In the genomic region with DNA sequence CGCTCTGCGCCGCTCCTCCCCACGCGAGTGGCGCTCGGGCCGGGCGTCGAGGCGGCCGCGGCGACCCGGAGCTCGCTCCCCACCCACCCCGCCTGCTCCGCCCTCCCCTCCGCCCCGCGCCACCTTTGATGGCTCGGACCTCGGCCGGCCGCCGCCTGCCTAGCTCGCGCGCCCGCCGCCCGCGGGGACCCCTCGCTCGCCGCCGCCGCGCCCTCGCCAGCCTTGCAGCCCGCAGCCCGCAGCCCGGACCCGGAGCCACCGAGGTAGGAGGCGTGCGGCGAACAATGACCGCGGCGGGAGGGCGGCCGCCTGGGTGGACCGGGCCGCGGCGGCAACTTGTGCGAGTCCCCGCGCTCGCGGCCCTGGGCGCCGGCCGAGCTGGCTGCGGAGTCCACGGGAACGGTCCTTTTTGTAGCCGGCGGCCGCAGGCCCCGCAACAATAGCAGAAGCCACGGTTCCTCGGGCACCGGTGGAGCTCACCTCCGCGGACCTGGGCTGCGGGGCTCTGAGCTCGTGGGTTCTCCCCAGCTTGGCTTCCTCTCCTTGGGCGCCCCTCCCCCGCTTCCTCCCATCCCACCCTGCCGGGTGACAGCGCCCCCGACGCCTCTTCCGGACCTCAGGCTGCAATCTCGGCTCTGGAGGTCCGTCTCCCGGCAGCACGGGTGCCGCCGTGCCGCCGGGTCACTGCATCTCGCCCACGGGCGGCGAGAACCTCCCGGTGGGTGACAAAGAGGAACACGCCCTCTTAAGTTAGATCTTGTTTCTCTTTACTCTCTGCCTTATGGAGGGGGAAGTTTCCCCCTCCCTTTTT, we compare ENCODE assay signal across 8 mouse cellular contexts. TPM values are rescaled to one million over a fixed set of nuclear protein-coding genes. Genes with fewer than 3 reads are reported as not detected.
DNase-seq lines count a peak whose midpoint lies in the region; ATAC-seq and TF ChIP-seq lines count a peak whose summit lies in the region.

No protein-coding gene starts in this region.

- intact Hi-C loops in heart, adult 2 months (cut with DNase I), result loop anchor here (1.0 to 5.0 kb wide), 3 partner anchors 71 to 204 kb away; no protein-coding TSS in a partner anchor

- TF ChIP-seq POLR2A in testis, adult 2 months (IDR thresholded peaks at IDR 0.05; ENCODE audit: control insufficient read depth, low read depth, low read length), result no peak
- TF ChIP-seq POLR2A in cortical plate, adult 2 months (IDR thresholded peaks at IDR 0.05; ENCODE audit: extremely low read depth, insufficient read depth, low read length), result no peak
- TF ChIP-seq POLR2A in heart, adult 2 months (IDR thresholded peaks at IDR 0.05; ENCODE audit: insufficient read depth, low read depth, low read length), result peak; percentile 27; the same call in 1 of the 2 replicates

- H3K4me2 ChIP-seq in intestine, postnatal 0 days (replicated peaks; ENCODE audit: low read depth), result peak overlapping the region; percentile 91
- H3K4me2 ChIP-seq in liver, embryonic 12.5 days, result peak overlapping the region; percentile 71

- no peak for TF ChIP-seq EP300 in heart, adult 2 months (IDR thresholded peaks at IDR 0.05; ENCODE audit: insufficient read depth, low read depth, low read length)

- peaks cover 6% of the 10 kb centered on the region for H3K27me3 ChIP-seq in testis, adult 2 months (ENCODE audit: control insufficient read depth, insufficient read depth, low read length)
- H3K27me3 ChIP-seq in heart, adult 2 months (ENCODE audit: control insufficient read depth, insufficient read depth, low read length), result no peaks in the 10 kb centered on the region
- no peaks in the 10 kb centered on the region for H3K27me3 ChIP-seq in intestine, postnatal 0 days (replicated peaks; ENCODE audit: control insufficient read depth, insufficient read depth, low read length)
- peaks cover 66% of the 10 kb centered on the region for H3K27me3 ChIP-seq in liver, embryonic 12.5 days (replicated peaks)

- ATAC-seq in intestine, postnatal 0 days, result peak; percentile 35
- ATAC-seq in liver, embryonic 12.5 days, result peak; percentile 70

- no peak for DNase-seq in testis, postnatal 14 days (ENCODE audit: low spot score)
- peak; percentile 73 to 76 for DNase-seq in heart, adult 2 months
- peak; percentile 34 for DNase-seq in naive thymus-derived CD4-positive, alpha-beta T cell, adult 2 months (ENCODE audit: low read depth)
- peak; percentile 34 for DNase-seq in thymus, adult 18-20 months

- H3K36me3 ChIP-seq in testis, adult 2 months (ENCODE audit: control insufficient read depth, insufficient read depth, low read length), result no peaks in the 10 kb centered on the region
- no peaks in the 10 kb centered on the region for H3K36me3 ChIP-seq in heart, adult 2 months (ENCODE audit: control insufficient read depth, insufficient read depth, low read length)
- no peaks in the 10 kb centered on the region for H3K36me3 ChIP-seq in intestine, postnatal 0 days (ENCODE audit: control insufficient read depth, insufficient read depth)
- H3K36me3 ChIP-seq in liver, embryonic 12.5 days, result no peaks in the 10 kb centered on the region

- H3K79me2 ChIP-seq in heart, adult 2 months (replicated peaks; ENCODE audit: control insufficient read depth, insufficient read depth, low read length), result no peaks in the 10 kb centered on the region

- H3K27ac ChIP-seq in testis, adult 2 months (ENCODE audit: control insufficient read depth, insufficient read depth, low read depth, low read length), result no peak overlapping the region
- H3K27ac ChIP-seq in cortical plate, adult 2 months (ENCODE audit: insufficient read depth, low read length), result peak overlapping the region; percentile 99
- H3K27ac ChIP-seq in heart, adult 2 months, result peak overlapping the region; percentile 89
- H3K27ac ChIP-seq in intestine, postnatal 0 days (ENCODE audit: low read depth, low read length), result peak overlapping the region; percentile 78
- H3K27ac ChIP-seq in liver, embryonic 12.5 days, result peak overlapping the region; percentile 69

- H3K9ac ChIP-seq in heart, adult 2 months (ENCODE audit: low read depth, low read length), result peak overlapping the region; percentile 95
- peak overlapping the region; percentile 91 for H3K9ac ChIP-seq in intestine, postnatal 0 days (ENCODE audit: low read depth, low read length)
- peak overlapping the region; percentile 68 for H3K9ac ChIP-seq in liver, embryonic 12.5 days

- under 1% methylated on average over 89 of the region's 100 CpGs for WGBS in heart, adult 2 months
- under 1% methylated on average over 54 of the region's 100 CpGs for WGBS in intestine, postnatal 0 days
- WGBS in liver, embryonic 12.5 days (ENCODE audit: insufficient replicate concordance), result under 1% methylated on average over 89 of the region's 100 CpGs

- no peak for TF ChIP-seq CTCF in testis, adult 2 months (IDR thresholded peaks at IDR 0.05; ENCODE audit: control insufficient read depth, insufficient read depth, insufficient replicate concordance, low read depth, low read length)
- no peak for TF ChIP-seq CTCF in cortical plate, adult 2 months (IDR thresholded peaks at IDR 0.05; ENCODE audit: extremely low read depth, insufficient read depth, low read length)
- TF ChIP-seq CTCF in heart, adult 2 months (IDR thresholded peaks at IDR 0.05), result peak; percentile 26; the same call in 1 of the 2 replicates
- TF ChIP-seq CTCF in intestine, postnatal 0 days (IDR thresholded peaks at IDR 0.05; ENCODE audit: low read depth), result peak; percentile 46

- peaks cover 13% of the 10 kb centered on the region for H3K4me1 ChIP-seq in testis, adult 2 months (ENCODE audit: control insufficient read depth, insufficient read depth, low read length)
- no peaks in the 10 kb centered on the region; the same call in 1 of the 2 replicates for H3K4me1 ChIP-seq in cortical plate, adult 2 months (ENCODE audit: control insufficient read depth, insufficient read depth, low read length)
- H3K4me1 ChIP-seq in heart, adult 2 months (ENCODE audit: control insufficient read depth, insufficient read depth, low read length), result peaks cover 3% of the 10 kb centered on the region; the same call in 1 of the 2 replicates
- H3K4me1 ChIP-seq in intestine, postnatal 0 days (replicated peaks; ENCODE audit: control insufficient read depth, insufficient read depth, low read length), result 0 out of 2 replicates have a peak, but pooled peaks cover 5% of the 10 kb centered on the region
- H3K4me1 ChIP-seq in liver, embryonic 12.5 days, result peaks cover 24% of the 10 kb centered on the region

- H3K4me3 ChIP-seq in testis, adult 2 months (ENCODE audit: control insufficient read depth, low read depth, low read length), result peak overlapping the region; percentile 79
- peak overlapping the region; percentile 45 for H3K4me3 ChIP-seq in cortical plate, adult 2 months (ENCODE audit: insufficient read depth, low read length)
- H3K4me3 ChIP-seq in heart, adult 2 months, result peak overlapping the region; percentile 67
- peak overlapping the region; percentile 95 for H3K4me3 ChIP-seq in intestine, postnatal 0 days (ENCODE audit: low read depth, low read length)
- H3K4me3 ChIP-seq in liver, embryonic 12.5 days, result peak overlapping the region; percentile 64

- no peaks in the 10 kb centered on the region for H3K9me3 ChIP-seq in intestine, postnatal 0 days (ENCODE audit: control insufficient read depth)
- H3K9me3 ChIP-seq in liver, embryonic 12.5 days (replicated peaks), result no peaks in the 10 kb centered on the region

RNA-seq across cellular contexts. Expression of a gene that starts 0.9 kb away (rescaled TPM):
- 1.4 and 1.5 TPM in 2 replicates for polyA plus RNA-seq in testis, adult 2 months (2012; rRNA removed)
- 58.0 and 61.6 TPM in 2 replicates for polyA plus RNA-seq in cortical plate, adult 2 months (2012; rRNA removed)
- 10 to 100 TPM; 10.9 to 11.1 TPM for total RNA-seq in heart, adult 2 months (2021)
- polyA plus RNA-seq in heart, adult 2 months (2012; rRNA removed), result 6.4 and 7.3 TPM in 2 replicates
- 4.9 and 5.3 TPM in 2 replicates for polyA plus RNA-seq in intestine, postnatal 0 days (2015; fragmentation: Nextera tagmentation; extraction: Ambion mirVana)
- 8.0 and 8.8 TPM in 2 replicates for polyA plus RNA-seq in liver, embryonic 12.5 days (2016; fragmentation: Nextera tagmentation; extraction: Ambion mirVana)

Comparison
In these comparisons a context has a peak if more than half of its experiments do, and no peak if none do; other contexts are left out.
1. H3K4me3 ChIP-seq: peak in every context shown above with its lines; median percentile 95 in intestine, postnatal 0 days; 79 in testis, adult 2 months; 67 in heart, adult 2 months; 64 in liver, embryonic 12.5 days; 45 in cortical plate, adult 2 months.
2. CTCF ChIP-seq: peak in heart, adult 2 months (single experiment) and intestine, postnatal 0 days (single experiment); none in testis, adult 2 months (single experiment) and cortical plate, adult 2 months (single experiment).
3. Peak in every context shown above with its lines, with median percentiles within 50 percentile points of each other: H3K9ac ChIP-seq.